Mouse (Mus musculus): ENCODE results near the gene Cdh4.

The Cdh4 gene

DNA sequence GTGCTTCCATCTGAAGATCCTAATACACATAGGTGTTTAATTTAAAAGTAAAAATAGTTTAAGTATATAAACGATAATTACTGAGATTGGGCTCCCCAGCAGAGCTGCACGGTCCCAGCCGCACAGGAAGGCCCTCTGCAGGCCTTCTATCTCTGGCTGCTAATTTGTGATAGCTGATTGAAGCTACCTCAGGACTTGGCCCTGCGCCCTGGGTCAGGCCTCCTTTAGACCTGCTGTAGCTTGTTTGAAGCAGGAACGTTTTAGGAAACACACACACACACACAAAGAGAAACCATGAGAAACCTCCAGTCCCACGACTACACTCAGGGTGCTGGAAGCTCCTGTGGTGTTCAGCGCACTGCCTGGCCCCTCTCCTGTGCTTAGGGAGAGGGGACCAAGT, 263.2 kb downstream of the Cdh4 start:
- Histone ChIP-seq H3K9me3 (ENCODE audit: low read length) (peaks cover 6% of the 10 kb centered on the region; the same call in 1 of the 2 replicates), H3K4me1 (replicated peaks; ENCODE audit: low read depth, low read length) (no peaks in the 10 kb centered on the region), H3K36me3 (ENCODE audit: insufficient read depth, low read length) (no peaks in the 10 kb centered on the region), H3K4me3 (replicated peaks; ENCODE audit: low read length) (no peak overlapping the region), H3K27me3 (ENCODE audit: insufficient read depth, low read length) (no peaks in the 10 kb centered on the region)
- TF ChIP-seq POU5F1 (IDR thresholded peaks at IDR 0.05; ENCODE audit: borderline replicate concordance, low read length) = no peak
- no peak for TF ChIP-seq NANOG (IDR thresholded peaks at IDR 0.05; ENCODE audit: borderline replicate concordance, low read length)
- TF ChIP-seq CTCF (conservative IDR thresholded peaks at IDR 0.05; ENCODE audit: low read length) = no peak

DNA sequence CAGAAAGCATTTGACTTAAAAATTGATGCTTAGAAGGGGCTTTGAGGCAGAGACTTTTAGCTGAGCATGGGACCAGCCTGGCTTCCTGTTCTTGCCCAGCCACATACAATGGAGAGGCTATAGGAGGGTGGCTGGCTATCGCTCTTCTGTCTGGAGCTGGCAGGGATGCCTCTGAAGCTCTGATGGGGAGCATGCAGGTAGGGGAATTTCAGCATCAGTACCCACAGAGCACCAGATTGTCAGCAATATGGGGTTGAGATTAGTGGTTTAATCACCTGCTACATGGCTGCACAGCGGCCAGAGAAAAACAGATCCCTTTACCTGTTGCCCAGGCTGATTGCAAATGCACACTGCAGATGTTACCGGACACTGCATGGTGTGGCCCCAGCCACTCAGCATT, 264.4 kb downstream of the Cdh4 start:
- no peaks in the 10 kb centered on the region for H3K36me3 ChIP-seq (ENCODE audit: insufficient read depth, low read length)
- H3K27me3 ChIP-seq (ENCODE audit: insufficient read depth, low read length) = no peaks in the 10 kb centered on the region
- TF ChIP-seq CTCF (conservative IDR thresholded peaks at IDR 0.05; ENCODE audit: low read length) (no peak), NANOG (IDR thresholded peaks at IDR 0.05; ENCODE audit: borderline replicate concordance, low read length) (no peak), POU5F1 (IDR thresholded peaks at IDR 0.05; ENCODE audit: borderline replicate concordance, low read length) (no peak)
- no peak overlapping the region for H3K4me3 ChIP-seq (replicated peaks; ENCODE audit: low read length)
- no peaks in the 10 kb centered on the region for H3K4me1 ChIP-seq (replicated peaks; ENCODE audit: low read depth, low read length)
- H3K9me3 ChIP-seq (ENCODE audit: low read length) = peaks cover 6% of the 10 kb centered on the region; the same call in 1 of the 2 replicates

DNA sequence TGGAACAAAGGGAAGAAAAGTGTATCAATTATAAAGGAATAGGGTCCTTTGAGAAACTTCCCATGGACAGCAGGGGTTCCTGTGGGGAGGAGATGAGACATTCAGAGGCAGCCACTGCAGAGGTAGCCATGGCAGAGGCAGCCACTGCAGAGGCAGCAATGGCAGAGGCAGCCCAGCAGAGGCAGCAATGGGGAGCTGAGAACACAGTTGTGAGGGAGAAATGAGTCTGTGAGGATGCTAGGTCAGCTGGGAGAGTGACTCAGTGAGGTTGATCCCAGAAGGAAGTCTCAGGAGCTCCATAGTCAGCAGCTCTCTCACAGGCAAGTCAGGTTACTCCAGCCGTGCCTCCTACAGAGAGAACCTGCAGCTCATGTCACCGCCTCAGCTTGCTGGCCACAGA, 266.9 kb downstream of the Cdh4 start:
- H3K27me3 ChIP-seq (ENCODE audit: insufficient read depth, low read length) = no peaks in the 10 kb centered on the region
- H3K4me3 ChIP-seq (replicated peaks; ENCODE audit: low read length) = no peak overlapping the region
- H3K4me1 ChIP-seq (replicated peaks; ENCODE audit: low read depth, low read length) = no peaks in the 10 kb centered on the region
- H3K9me3 ChIP-seq (ENCODE audit: low read length) = peaks cover 6% of the 10 kb centered on the region; the same call in 1 of the 2 replicates
- TF ChIP-seq NANOG (IDR thresholded peaks at IDR 0.05; ENCODE audit: borderline replicate concordance, low read length) (no peak), CTCF (conservative IDR thresholded peaks at IDR 0.05; ENCODE audit: low read length) (no peak), POU5F1 (IDR thresholded peaks at IDR 0.05; ENCODE audit: borderline replicate concordance, low read length) (no peak)
- no peaks in the 10 kb centered on the region for H3K36me3 ChIP-seq (ENCODE audit: insufficient read depth, low read length)

DNA sequence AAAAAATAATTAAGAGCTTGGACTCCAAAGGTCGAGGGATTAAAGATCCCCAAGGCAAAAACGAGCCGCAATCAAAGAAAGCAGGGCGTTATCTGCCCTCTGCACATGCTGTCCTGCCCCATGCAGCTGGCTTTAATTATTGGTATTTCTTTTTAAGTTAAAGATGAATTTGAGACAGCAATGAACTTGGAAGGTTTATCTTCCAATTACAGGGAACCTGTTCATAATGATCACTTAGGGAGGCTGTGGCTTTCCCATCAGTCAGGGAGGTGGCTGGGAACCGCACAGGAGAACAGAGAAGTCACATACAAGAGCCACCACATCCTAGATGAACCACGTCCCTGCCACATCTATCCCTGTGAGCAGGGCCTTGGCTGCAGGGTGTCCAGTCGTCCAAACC, 270.5 kb downstream of the Cdh4 start:
- Histone ChIP-seq H3K4me1 (replicated peaks; ENCODE audit: low read depth, low read length) (no peaks in the 10 kb centered on the region), H3K27me3 (ENCODE audit: insufficient read depth, low read length) (peaks cover 4% of the 10 kb centered on the region; the same call in 1 of the 2 replicates), H3K36me3 (ENCODE audit: insufficient read depth, low read length) (no peaks in the 10 kb centered on the region), H3K4me3 (replicated peaks; ENCODE audit: low read length) (no peak overlapping the region), H3K9me3 (ENCODE audit: low read length) (0 out of 2 replicates have a peak, but pooled peaks cover 2% of the 10 kb centered on the region)
- TF ChIP-seq CTCF (conservative IDR thresholded peaks at IDR 0.05; ENCODE audit: low read length) (no peak), POU5F1 (IDR thresholded peaks at IDR 0.05; ENCODE audit: borderline replicate concordance, low read length) (no peak), NANOG (IDR thresholded peaks at IDR 0.05; ENCODE audit: borderline replicate concordance, low read length) (no peak)

DNA sequence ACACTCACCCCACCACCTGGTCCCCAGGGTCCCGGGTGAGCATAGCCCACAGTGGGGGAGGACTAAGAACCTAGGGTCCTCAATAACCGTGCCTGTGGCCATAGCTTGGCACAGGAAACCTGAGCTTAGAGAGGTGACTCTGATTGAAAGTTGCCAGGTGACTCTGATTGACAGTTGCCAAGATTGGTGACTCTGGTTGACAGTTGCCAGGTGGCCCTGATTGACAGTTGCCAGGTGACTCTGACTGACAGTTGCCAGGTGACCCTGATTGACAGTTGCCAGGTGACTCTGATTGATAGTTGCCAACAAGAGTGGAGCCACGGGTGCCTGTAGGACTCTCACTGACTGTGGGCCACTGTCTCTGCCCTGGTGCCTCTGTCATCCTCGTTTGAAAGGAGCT, 271.1 kb downstream of the Cdh4 start:
- Histone ChIP-seq H3K27me3 (ENCODE audit: insufficient read depth, low read length) (peaks cover 4% of the 10 kb centered on the region; the same call in 1 of the 2 replicates), H3K4me1 (replicated peaks; ENCODE audit: low read depth, low read length) (no peaks in the 10 kb centered on the region), H3K4me3 (replicated peaks; ENCODE audit: low read length) (no peak overlapping the region), H3K9me3 (ENCODE audit: low read length) (0 out of 2 replicates have a peak, but pooled peaks cover 2% of the 10 kb centered on the region), H3K36me3 (ENCODE audit: insufficient read depth, low read length) (no peaks in the 10 kb centered on the region)
- no peak for TF ChIP-seq CTCF (conservative IDR thresholded peaks at IDR 0.05; ENCODE audit: low read length)

DNA sequence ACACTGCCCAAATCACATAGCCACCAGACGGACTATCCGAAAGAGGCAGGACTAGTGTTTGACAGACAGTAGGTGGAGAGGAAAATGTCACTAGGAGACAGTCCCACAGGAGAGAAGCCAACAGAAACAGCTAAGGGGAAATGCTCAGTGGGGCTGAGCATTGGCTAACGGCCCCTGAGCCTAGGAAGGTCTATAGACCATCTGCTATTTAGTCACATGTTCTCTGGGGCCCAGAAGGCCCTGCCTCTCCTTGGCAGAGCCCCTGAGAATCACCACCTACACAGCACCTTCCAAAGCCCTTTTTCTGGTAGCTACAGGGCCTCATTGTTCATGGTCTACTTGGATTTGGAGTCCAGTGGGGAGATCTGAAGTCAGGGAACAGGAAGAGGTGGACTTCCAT, 271.9 kb downstream of the Cdh4 start:
- Histone ChIP-seq H3K4me3 (replicated peaks; ENCODE audit: low read length) (no peak overlapping the region), H3K27me3 (ENCODE audit: insufficient read depth, low read length) (peaks cover 4% of the 10 kb centered on the region; the same call in 1 of the 2 replicates), H3K4me1 (replicated peaks; ENCODE audit: low read depth, low read length) (peaks cover 5% of the 10 kb centered on the region; the same call in 1 of the 2 replicates), H3K9me3 (ENCODE audit: low read length) (0 out of 2 replicates have a peak, but pooled peaks cover 2% of the 10 kb centered on the region), H3K36me3 (ENCODE audit: insufficient read depth, low read length) (no peaks in the 10 kb centered on the region)
- TF ChIP-seq POU5F1 (IDR thresholded peaks at IDR 0.05; ENCODE audit: borderline replicate concordance, low read length) = no peak

DNA sequence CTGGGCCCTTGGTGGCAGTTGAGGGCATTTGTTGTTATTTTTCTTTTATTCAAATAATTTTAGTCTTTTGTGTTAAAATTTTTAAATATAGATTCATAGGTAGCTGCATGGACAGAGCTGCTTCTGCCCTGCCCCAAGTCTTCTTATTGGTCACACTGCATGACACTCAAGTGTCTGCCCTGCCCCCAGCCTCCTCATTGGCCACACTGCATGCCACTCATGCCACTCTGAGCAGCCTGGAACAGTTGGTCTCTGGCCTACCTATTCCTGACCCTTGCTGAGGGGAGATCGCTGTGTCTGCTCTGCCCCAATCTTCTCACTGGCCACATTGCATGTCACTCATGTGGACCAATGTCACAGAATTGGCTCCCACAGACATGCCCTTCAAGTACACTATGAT, 273.1 kb downstream of the Cdh4 start:
- Histone ChIP-seq H3K4me3 (replicated peaks; ENCODE audit: low read length) (no peak overlapping the region), H3K9me3 (ENCODE audit: low read length) (0 out of 2 replicates have a peak, but pooled peaks cover 2% of the 10 kb centered on the region), H3K4me1 (replicated peaks; ENCODE audit: low read depth, low read length) (peaks cover 18% of the 10 kb centered on the region), H3K36me3 (ENCODE audit: insufficient read depth, low read length) (no peaks in the 10 kb centered on the region), H3K27me3 (ENCODE audit: insufficient read depth, low read length) (peaks cover 4% of the 10 kb centered on the region; the same call in 1 of the 2 replicates)
- TF ChIP-seq NANOG (IDR thresholded peaks at IDR 0.05; ENCODE audit: borderline replicate concordance, low read length) (no peak), POU5F1 (IDR thresholded peaks at IDR 0.05; ENCODE audit: borderline replicate concordance, low read length) (no peak), CTCF (conservative IDR thresholded peaks at IDR 0.05; ENCODE audit: low read length) (no peak)

DNA sequence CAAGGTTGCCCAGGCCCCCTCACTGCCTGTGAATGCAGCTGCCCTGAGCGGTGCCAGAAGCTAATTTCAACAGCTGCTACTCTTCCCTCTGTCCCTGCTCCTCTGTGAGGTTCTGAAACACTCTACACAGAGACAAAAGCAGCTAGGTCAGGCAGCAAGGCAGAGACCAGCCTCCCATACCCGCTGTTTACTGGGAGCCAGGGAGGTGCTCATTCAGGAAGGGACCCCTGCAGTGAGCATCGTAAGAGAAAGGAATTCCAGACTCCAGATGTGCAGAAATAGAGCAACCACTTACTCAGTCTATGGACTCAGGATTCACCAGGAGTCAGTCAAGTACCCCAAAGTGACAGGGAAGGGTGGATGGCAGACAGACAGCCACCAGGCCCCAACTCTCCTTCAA, 278.1 kb downstream of the Cdh4 start:
- TF ChIP-seq CTCF (conservative IDR thresholded peaks at IDR 0.05; ENCODE audit: low read length) (no peak), POU5F1 (IDR thresholded peaks at IDR 0.05; ENCODE audit: borderline replicate concordance, low read length) (no peak), NANOG (IDR thresholded peaks at IDR 0.05; ENCODE audit: borderline replicate concordance, low read length) (no peak)

More for the DNA sequence above, 278.1 kb downstream of the Cdh4 start:
- H3K27me3 ChIP-seq (ENCODE audit: insufficient read depth, low read length) = peaks cover 4% of the 10 kb centered on the region; the same call in 1 of the 2 replicates
- H3K36me3 ChIP-seq (ENCODE audit: insufficient read depth, low read length) = no peaks in the 10 kb centered on the region
- no peak overlapping the region for H3K4me3 ChIP-seq (replicated peaks; ENCODE audit: low read length)
- H3K4me1 ChIP-seq (replicated peaks; ENCODE audit: low read depth, low read length) = peaks cover 21% of the 10 kb centered on the region
- 0 out of 2 replicates have a peak, but pooled peaks cover 2% of the 10 kb centered on the region for H3K9me3 ChIP-seq (ENCODE audit: low read length)

Data from E14TG2a.4 (cell line).